Mouse (Mus musculus) thymus, postnatal 36 days (tissue): ENCODE data around the gene Nxph2.
"Not testable (repeated sequence)": the region's sequence is repeated elsewhere in the genome, so short reads cannot be mapped to it uniquely, and the experiment has no call there.

Experiments used
- DNase-seq, 2 experiments: peaks; one replicate each; pipeline ENCODE4 v3.0.0; 2022; ENCODE audit warnings: mixed read lengths in 2 of 2

Gene Nxph2

DNA sequence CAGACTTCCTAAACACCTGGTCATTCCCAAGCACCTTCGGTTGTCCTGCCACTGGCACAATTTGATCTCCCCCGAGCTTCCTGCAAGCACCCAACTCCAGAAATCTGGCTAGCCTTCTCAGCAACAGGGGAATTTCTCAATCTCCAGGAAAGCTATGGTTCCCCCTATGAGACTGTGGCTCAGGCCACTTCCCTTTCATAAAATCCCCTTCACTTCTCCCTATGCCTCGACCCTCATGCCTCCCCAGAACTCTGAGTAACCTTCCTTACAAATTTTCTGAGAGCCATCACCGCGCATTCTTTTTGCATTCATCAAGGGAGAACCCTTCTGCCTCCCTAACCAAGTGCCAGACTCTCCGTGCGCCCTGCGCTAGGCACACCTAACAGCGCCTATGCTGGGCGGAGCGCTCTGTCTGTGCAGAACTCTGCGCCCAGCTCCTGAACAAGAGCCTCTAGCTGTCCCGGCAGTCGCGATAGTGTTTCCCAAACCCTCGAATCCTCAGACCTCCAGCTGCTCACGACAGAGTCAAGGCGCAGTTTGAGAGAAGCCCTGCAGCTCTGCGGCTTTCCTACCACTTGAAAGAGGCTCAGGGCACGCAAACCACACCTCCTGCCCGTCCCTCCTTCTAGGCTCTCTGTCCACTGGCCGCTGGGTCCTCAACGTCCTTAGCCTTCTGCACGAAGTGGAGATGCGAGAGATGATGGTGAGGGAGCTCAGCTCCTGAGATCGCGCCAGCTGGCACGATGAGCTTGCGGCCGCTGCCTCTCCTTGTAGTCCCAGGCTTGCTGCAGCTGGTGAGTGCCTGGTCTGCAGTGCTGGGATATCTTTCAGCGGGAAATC lies at the start of gene Nxph2:
Gene Nxph2, plus strand, starts transcription at position 501 of the 840 bp plus-strand sequence.
- DNase-seq: no peak

GRCm38 (mm10) chr2:23290991-23291390 lies 30.1 kb upstream of the Nxph2 start:
- not testable (repeated sequence) for DNase-seq

DNA sequence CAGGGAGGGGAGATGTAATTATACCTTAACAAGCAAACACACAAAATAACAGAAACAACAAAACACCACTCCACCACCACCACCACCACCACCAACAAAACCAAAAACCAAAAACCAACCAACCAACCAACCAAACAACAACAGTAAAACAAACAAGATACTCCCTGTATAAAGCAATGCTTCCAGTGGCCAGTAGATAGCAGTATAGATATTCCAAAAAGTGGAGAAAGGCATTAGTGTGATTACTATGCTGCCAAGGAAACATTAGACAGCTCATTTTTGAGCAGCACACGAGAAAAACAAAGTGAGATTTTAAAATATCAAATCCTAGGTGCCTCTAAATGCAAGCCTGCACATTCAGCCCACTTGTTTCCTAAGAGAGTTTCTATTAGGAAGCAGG lies 6.2 kb upstream of the Nxph2 start:
- DNase-seq: no peak
